Mouse (Mus musculus) ES-E14 (cell line): ENCODE measurements at regions not wholly inside any gene's neighbourhood (a gene's known extent, or its start where the extent isn't known, plus 50 kb on each side); places are given as distances from the start of the nearest gene placed in this dataset.

ENCODE experiments used
- DNase-seq: peaks from one replicate; pipeline ENCODE4 v3.0.0-alpha.2; 2013; ENCODE audit warnings: low read depth, low spot score
- H3K27ac ChIP-seq: 2 replicates; pipeline ENCODE4 v1.5.1; 2012; ENCODE audit warnings: low read depth, mild to moderate bottlenecking, low read length, moderate library complexity, mixed read lengths; ENCODE audit not compliant: poor library complexity, insufficient read depth, severe bottlenecking
- H3K36me3 ChIP-seq: 2 replicates; pipeline ENCODE4 v1.6.1; 2012; ENCODE audit warnings: mild to moderate bottlenecking, low read length, moderate library complexity, mixed read lengths; ENCODE audit not compliant: control insufficient read depth, poor library complexity, insufficient read depth, severe bottlenecking
- H3K4me1 ChIP-seq, 2 experiments: fragments of 150-350 bp in 1 of 2; sonication (generic) in 1 of 2; 2 replicates each; pipeline ENCODE4 v1.6.1; 2012; ENCODE audit warnings: low read length in 2 of 2, mild to moderate bottlenecking in 1 of 2, mixed read lengths in 1 of 2; ENCODE audit not compliant: control insufficient read depth in 2 of 2, insufficient read depth in 2 of 2, poor library complexity in 1 of 2
- H3K4me3 ChIP-seq, 2 experiments: fragments of 150-350 bp in 1 of 2; sonication (generic) in 1 of 2; 2 replicates each; pipeline ENCODE4 v1.5.1; 2012; ENCODE audit warnings: low read length in 2 of 2, low read depth in 1 of 2, mild to moderate bottlenecking in 1 of 2, mixed read lengths in 1 of 2; ENCODE audit not compliant: insufficient read depth in 1 of 2, poor library complexity in 1 of 2, severe bottlenecking in 1 of 2
- H3K9ac ChIP-seq: 2 replicates; pipeline ENCODE4 v1.6.1; 2012; ENCODE audit warnings: low read depth, mild to moderate bottlenecking, low read length, mixed read lengths; ENCODE audit not compliant: poor library complexity, insufficient read depth, severe bottlenecking
- H3K9me3 ChIP-seq: fragments of 150-350 bp; sonication (generic); 2 replicates; pipeline ENCODE4 v1.6.1; 2012; ENCODE audit warnings: low read depth, mild to moderate bottlenecking, low read length; ENCODE audit not compliant: control insufficient read depth, insufficient read depth
- CHD2 ChIP-seq: IDR thresholded peaks from 2 replicates; pipeline ENCODE4 v1.6.1; 2014; ENCODE audit warnings: mild to moderate bottlenecking, low read depth, low read length, inconsistent platforms
- HCFC1 ChIP-seq: IDR thresholded peaks from 2 replicates; pipeline ENCODE4 v1.6.1; 2012; ENCODE audit warnings: low read length, inconsistent platforms, borderline replicate concordance; ENCODE audit not compliant: insufficient read depth
- MAFK ChIP-seq: IDR thresholded peaks from 2 replicates; pipeline ENCODE4 v1.6.1; 2014; ENCODE audit warnings: mild to moderate bottlenecking, low read depth, low read length, inconsistent platforms; ENCODE audit not compliant: insufficient read depth
- ZC3H11A ChIP-seq: IDR thresholded peaks from 2 replicates; pipeline ENCODE4 v1.6.1; 2012; ENCODE audit warnings: low read depth, mild to moderate bottlenecking, inconsistent platforms, low read length, borderline replicate concordance
- ZNF384 ChIP-seq: IDR thresholded peaks from 2 replicates; pipeline ENCODE4 v1.6.1; 2012; ENCODE audit warnings: low read depth, low read length, inconsistent platforms
- in situ Hi-C, 2 experiments: fragments of 600-800 bp; cut with MboI; formaldehyde crosslinking; loops; one replicate each; pipeline ENCODE4 v1.15.1; 2025; ENCODE audit warnings: low sequenced_read_pairs in 2 of 2, inconsistent platforms in 1 of 2; ENCODE audit not compliant: unreplicated experiment in 2 of 2

DNA sequence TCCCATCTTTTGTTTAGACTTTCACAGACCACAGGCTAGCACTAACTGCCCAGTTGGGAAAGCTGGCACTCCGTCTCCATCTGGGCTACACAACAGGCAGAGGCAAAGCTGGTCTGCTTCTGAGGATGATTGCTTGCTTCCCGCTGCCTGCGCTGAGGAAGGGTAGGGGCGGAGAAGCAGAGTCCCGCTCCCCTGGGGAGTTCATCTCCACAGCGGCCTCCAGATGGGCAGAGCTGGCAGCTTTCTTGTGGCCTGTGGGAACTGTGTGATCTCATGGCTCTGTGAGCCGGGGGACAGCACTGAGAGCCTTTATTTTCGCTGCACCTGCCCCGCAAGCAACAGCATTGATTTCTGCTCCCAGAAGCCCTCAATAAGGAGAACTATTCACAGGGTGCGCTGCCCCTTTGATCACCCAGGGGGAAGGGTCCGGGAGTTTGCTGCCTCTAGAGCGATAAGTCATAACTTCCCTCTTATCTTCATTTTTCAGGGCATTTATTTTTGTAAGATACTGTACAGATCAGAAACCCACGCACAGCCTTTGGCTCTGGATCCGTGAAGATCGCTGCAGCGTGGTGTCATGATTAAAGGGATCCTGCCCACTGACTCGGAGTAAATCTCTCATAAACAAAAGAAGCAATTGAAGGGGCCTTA is 155.7 kb downstream of the Gm9376 start:
- Histone ChIP-seq H3K4me3 (no peak overlapping the region), H3K27ac (no peak overlapping the region), H3K9ac (no peak overlapping the region), H3K36me3 (no peaks in the 10 kb centered on the region), H3K9me3 (peaks cover 2% of the 10 kb centered on the region; the same call in 1 of the 2 replicates), H3K4me1 (no peaks in the 10 kb centered on the region)
- no peak for DNase-seq
- in situ Hi-C loops = no loop called here
- TF ChIP-seq ZC3H11A (no peak), MAFK (no peak), CHD2 (no peak), ZNF384 (no peak)

DNA sequence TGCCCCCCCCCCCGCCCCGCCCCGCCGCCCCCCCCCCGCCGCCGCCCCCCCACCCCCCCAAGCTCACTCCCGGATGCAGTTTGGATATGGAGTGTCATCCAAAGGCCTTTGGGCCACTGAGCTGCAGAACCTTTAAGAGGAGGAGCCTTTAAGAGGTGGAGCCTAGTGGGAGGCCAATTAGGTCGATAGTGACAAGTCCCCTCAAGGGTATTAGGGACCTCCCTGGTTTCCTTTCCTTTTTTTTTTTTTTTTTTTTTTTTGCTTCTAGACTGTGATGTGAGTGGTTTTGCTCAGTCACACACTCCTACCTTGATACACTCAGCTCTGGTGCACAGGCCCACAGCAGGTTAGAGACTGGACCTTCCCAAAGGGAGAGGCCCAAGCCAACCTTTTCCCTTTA is 156.5 kb downstream of the Gm9376 start:
- no peak for DNase-seq
- H3K9ac ChIP-seq = no peak overlapping the region
- H3K9me3 ChIP-seq = peaks cover 2% of the 10 kb centered on the region; the same call in 1 of the 2 replicates
- H3K4me1 ChIP-seq = no peaks in the 10 kb centered on the region
- TF ChIP-seq HCFC1 = no peak
- no peak for TF ChIP-seq ZC3H11A
- no peaks in the 10 kb centered on the region for H3K36me3 ChIP-seq
- in situ Hi-C loops = no loop called here
- H3K4me3 ChIP-seq = no peak overlapping the region
- H3K27ac ChIP-seq = no peak overlapping the region

DNA sequence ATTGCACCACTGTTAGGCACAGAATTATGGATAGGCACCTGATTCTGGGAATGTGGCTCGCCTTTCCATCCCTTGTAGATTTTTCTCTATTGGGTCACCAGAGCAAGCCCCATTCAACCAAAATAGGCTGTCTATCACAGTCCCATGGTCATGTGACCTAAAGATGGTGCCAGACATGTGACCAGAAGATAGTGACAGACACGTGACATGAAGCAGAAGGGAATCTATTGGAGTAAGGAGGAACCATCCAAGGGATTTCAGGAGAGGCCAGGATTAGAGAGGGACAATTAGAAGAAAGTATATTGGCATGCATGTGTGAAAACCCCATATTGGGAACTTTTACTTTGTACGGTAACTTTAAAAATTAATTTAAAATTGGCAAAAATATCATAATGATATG is 159.8 kb downstream of the Gm9376 start:
- in situ Hi-C loops = no loop called here
- Histone ChIP-seq H3K4me3 (no peak overlapping the region), H3K36me3 (no peaks in the 10 kb centered on the region), H3K9me3 (no peaks in the 10 kb centered on the region), H3K4me1 (no peaks in the 10 kb centered on the region), H3K9ac (no peak overlapping the region), H3K27ac (no peak overlapping the region)
- TF ChIP-seq CHD2 = no peak
- TF ChIP-seq HCFC1 = no peak
- no peak for TF ChIP-seq MAFK
- TF ChIP-seq ZC3H11A = no peak
- no peak for TF ChIP-seq ZNF384
- DNase-seq = no peak

DNA sequence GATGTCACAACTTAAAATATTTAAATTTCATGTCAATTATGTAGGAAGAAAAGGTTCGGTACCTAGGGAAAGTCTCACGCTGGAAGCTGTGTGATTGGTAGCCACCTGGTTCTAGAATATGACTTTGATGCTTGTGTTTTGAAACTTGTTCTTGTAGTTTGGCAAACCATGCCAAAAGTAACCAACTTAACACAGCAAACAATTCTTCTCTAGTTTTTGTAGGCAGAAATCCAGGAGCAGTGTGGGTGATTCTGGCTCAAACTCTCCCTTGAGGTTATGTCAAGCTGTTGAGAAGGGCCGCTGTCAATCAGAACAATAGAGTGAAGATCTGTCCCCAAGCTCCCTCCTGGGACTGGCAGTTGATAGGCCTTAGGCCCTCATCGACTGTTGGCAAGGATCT is 163.5 kb downstream of the Gm9376 start:
- no peak overlapping the region for H3K9ac ChIP-seq
- in situ Hi-C loops = no loop called here

DNA sequence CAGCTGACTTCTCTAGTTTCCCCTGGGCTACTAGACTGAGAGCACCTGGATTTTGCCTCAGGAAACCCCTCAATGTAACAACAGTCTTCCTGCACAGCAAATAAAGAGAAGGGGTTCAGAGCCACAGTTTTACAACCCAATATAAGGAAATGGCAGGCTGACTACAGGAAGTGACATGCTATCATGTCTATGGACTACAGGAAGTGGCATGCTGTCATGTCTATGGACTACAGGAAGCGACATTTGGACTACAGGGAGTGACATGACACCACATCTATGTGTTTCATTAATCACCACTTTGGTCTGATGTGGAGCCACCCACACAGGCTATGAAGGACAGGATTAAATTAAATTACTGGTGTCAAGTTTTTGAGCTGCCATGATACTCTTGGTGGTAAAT is 164.0 kb downstream of the Gm9376 start:
- TF ChIP-seq ZNF384 (no peak), HCFC1 (no peak), CHD2 (no peak), ZC3H11A (no peak), MAFK (no peak)

More for the DNA sequence above, 163.5 kb downstream of the Gm9376 start:
- H3K9me3 ChIP-seq = no peaks in the 10 kb centered on the region
- no peak for TF ChIP-seq ZC3H11A
- TF ChIP-seq CHD2 = no peak
- TF ChIP-seq HCFC1 = no peak
- TF ChIP-seq ZNF384 = no peak
- TF ChIP-seq MAFK = no peak
- DNase-seq = no peak
- H3K36me3 ChIP-seq = no peaks in the 10 kb centered on the region
- no peaks in the 10 kb centered on the region for H3K4me1 ChIP-seq
- no peak overlapping the region for H3K27ac ChIP-seq
- no peak overlapping the region for H3K4me3 ChIP-seq

More for the DNA sequence above, 164.0 kb downstream of the Gm9376 start:
- no peak for DNase-seq
- no peak overlapping the region for H3K9ac ChIP-seq
- H3K4me1 ChIP-seq = no peaks in the 10 kb centered on the region
- H3K4me3 ChIP-seq = no peak overlapping the region
- no peaks in the 10 kb centered on the region for H3K36me3 ChIP-seq
- no peaks in the 10 kb centered on the region for H3K9me3 ChIP-seq
- in situ Hi-C loops = no loop called here
- no peak overlapping the region for H3K27ac ChIP-seq
